Mouse (Mus musculus): ENCODE results near the gene Ptpn12. TPM values are rescaled to one million over a fixed set of nuclear protein-coding genes. Genes with fewer than 3 reads are reported as not detected.
"Not testable (repeated sequence)": the region's sequence is repeated elsewhere in the genome, so short reads cannot be mapped to it uniquely, and the experiment has no call there.

The Ptpn12 gene
- polyA plus RNA-seq, 1 experiment from 2014 or later = 33.9 TPM

GRCm38 (mm10) chr5:20950516-20950854, 105.2 kb downstream of the Ptpn12 start:
- ATAC-seq = 0 out of 2 replicates have a peak, but pooled peaks have one; percentile 7
- peak overlapping the region; percentile 99; the same call in 1 of the 2 replicates for H3K27ac ChIP-seq (ENCODE audit: low read length)
- under 1% methylated on average over 9 of the region's 9 CpGs for WGBS
- H3K9me3 ChIP-seq (ENCODE audit: control insufficient read depth, low read length) = no peaks in the 10 kb centered on the region
- H3K36me3 ChIP-seq (ENCODE audit: control insufficient read depth, insufficient read depth) = no peaks in the 10 kb centered on the region
- H3K9ac ChIP-seq (replicated peaks; ENCODE audit: low read depth, low read length) = peak overlapping the region; percentile 96
- H3K4me2 ChIP-seq (ENCODE audit: low read length) = peak overlapping the region; percentile 75
- peaks cover 13% of the 10 kb centered on the region for H3K4me1 ChIP-seq (replicated peaks; ENCODE audit: control insufficient read depth, insufficient read depth, low read length)
- peak overlapping the region; percentile 97 for H3K4me3 ChIP-seq (replicated peaks; ENCODE audit: low read length)
- no peaks in the 10 kb centered on the region for H3K27me3 ChIP-seq (replicated peaks; ENCODE audit: control insufficient read depth, insufficient read depth, low read length)

- Histone ChIP-seq H3K27me3 (replicated peaks; ENCODE audit: control insufficient read depth, insufficient read depth, low read length) (no peaks in the 10 kb centered on the region), H3K4me3 (replicated peaks; ENCODE audit: low read length) (peak overlapping the region; percentile 97), H3K4me2 (ENCODE audit: low read length) (peak overlapping the region; percentile 75), H3K4me1 (replicated peaks; ENCODE audit: control insufficient read depth, insufficient read depth, low read length) (peaks cover 13% of the 10 kb centered on the region), H3K27ac (ENCODE audit: low read length) (no peak overlapping the region), H3K36me3 (ENCODE audit: control insufficient read depth, insufficient read depth) (no peaks in the 10 kb centered on the region), H3K9me3 (ENCODE audit: control insufficient read depth, low read length) (no peaks in the 10 kb centered on the region), H3K9ac (replicated peaks; ENCODE audit: low read depth, low read length) (peak overlapping the region; percentile 96)
- ATAC-seq = no peak
- 4% methylated on average over 5 of the region's 5 CpGs for WGBS
These were observed 105.6 kb downstream of the Ptpn12 start for GRCm38 (mm10) chr5:20950093-20950492.

GRCm38 (mm10) chr5:20946906-20947305, 108.8 kb downstream of the Ptpn12 start:
- Histone ChIP-seq H3K27ac (ENCODE audit: low read length) (no peak overlapping the region), H3K36me3 (ENCODE audit: control insufficient read depth, insufficient read depth) (no peaks in the 10 kb centered on the region), H3K27me3 (replicated peaks; ENCODE audit: control insufficient read depth, insufficient read depth, low read length) (no peaks in the 10 kb centered on the region), H3K4me3 (replicated peaks; ENCODE audit: low read length) (no peak overlapping the region), H3K9ac (replicated peaks; ENCODE audit: low read depth, low read length) (no peak overlapping the region), H3K4me1 (replicated peaks; ENCODE audit: control insufficient read depth, insufficient read depth, low read length) (peaks cover 9% of the 10 kb centered on the region), H3K9me3 (ENCODE audit: control insufficient read depth, low read length) (no peaks in the 10 kb centered on the region), H3K4me2 (ENCODE audit: low read length) (no peak overlapping the region)
- ATAC-seq = no peak
- WGBS = 89% methylated on average over 6 of the region's 6 CpGs

- ATAC-seq = no peak
- 83% methylated on average over 13 of the region's 13 CpGs for WGBS
- Histone ChIP-seq H3K27ac (ENCODE audit: low read length) (no peak overlapping the region), H3K4me1 (replicated peaks; ENCODE audit: control insufficient read depth, insufficient read depth, low read length) (peaks cover 12% of the 10 kb centered on the region), H3K27me3 (replicated peaks; ENCODE audit: control insufficient read depth, insufficient read depth, low read length) (no peaks in the 10 kb centered on the region), H3K9me3 (ENCODE audit: control insufficient read depth, low read length) (no peaks in the 10 kb centered on the region), H3K36me3 (ENCODE audit: control insufficient read depth, insufficient read depth) (no peaks in the 10 kb centered on the region), H3K4me3 (replicated peaks; ENCODE audit: low read length) (no peak overlapping the region), H3K4me2 (ENCODE audit: low read length) (no peak overlapping the region), H3K9ac (replicated peaks; ENCODE audit: low read depth, low read length) (no peak overlapping the region)
These were observed 110.6 kb downstream of the Ptpn12 start for GRCm38 (mm10) chr5:20944961-20945748.

- not testable (repeated sequence) for H3K4me3 ChIP-seq (replicated peaks; ENCODE audit: low read length); H3K4me1 ChIP-seq (replicated peaks; ENCODE audit: control insufficient read depth, insufficient read depth, low read length); H3K9me3 ChIP-seq (ENCODE audit: control insufficient read depth, low read length); H3K36me3 ChIP-seq (ENCODE audit: control insufficient read depth, insufficient read depth); H3K9ac ChIP-seq (replicated peaks; ENCODE audit: low read depth, low read length); H3K4me2 ChIP-seq (ENCODE audit: low read length); ATAC-seq; H3K27ac ChIP-seq (ENCODE audit: low read length); H3K27me3 ChIP-seq (replicated peaks; ENCODE audit: control insufficient read depth, insufficient read depth, low read length)
- 91% methylated on average over 3 of the region's 4 CpGs for WGBS
These were observed 111.9 kb downstream of the Ptpn12 start for GRCm38 (mm10) chr5:20943791-20944190.

GRCm38 (mm10) chr5:20942523-20942922, 113.2 kb downstream of the Ptpn12 start:
- Histone ChIP-seq H3K9ac (replicated peaks; ENCODE audit: low read depth, low read length) (no peak overlapping the region), H3K27ac (ENCODE audit: low read length) (no peak overlapping the region), H3K9me3 (ENCODE audit: control insufficient read depth, low read length) (no peaks in the 10 kb centered on the region), H3K4me3 (replicated peaks; ENCODE audit: low read length) (no peak overlapping the region), H3K36me3 (ENCODE audit: control insufficient read depth, insufficient read depth) (no peaks in the 10 kb centered on the region), H3K27me3 (replicated peaks; ENCODE audit: control insufficient read depth, insufficient read depth, low read length) (no peaks in the 10 kb centered on the region), H3K4me2 (ENCODE audit: low read length) (no peak overlapping the region), H3K4me1 (replicated peaks; ENCODE audit: control insufficient read depth, insufficient read depth, low read length) (0 out of 2 replicates have a peak, but pooled peaks cover 8% of the 10 kb centered on the region)
- WGBS = 93% methylated on average over 3 of the region's 3 CpGs
- ATAC-seq = no peak

GRCm38 (mm10) chr5:20941205-20941604, 114.5 kb downstream of the Ptpn12 start:
- Histone ChIP-seq H3K36me3 (ENCODE audit: control insufficient read depth, insufficient read depth) (no peaks in the 10 kb centered on the region), H3K27ac (ENCODE audit: low read length) (no peak overlapping the region), H3K4me2 (ENCODE audit: low read length) (no peak overlapping the region), H3K27me3 (replicated peaks; ENCODE audit: control insufficient read depth, insufficient read depth, low read length) (no peaks in the 10 kb centered on the region), H3K4me1 (replicated peaks; ENCODE audit: control insufficient read depth, insufficient read depth, low read length) (0 out of 2 replicates have a peak, but pooled peaks cover 8% of the 10 kb centered on the region), H3K9me3 (ENCODE audit: control insufficient read depth, low read length) (no peaks in the 10 kb centered on the region), H3K9ac (replicated peaks; ENCODE audit: low read depth, low read length) (no peak overlapping the region), H3K4me3 (replicated peaks; ENCODE audit: low read length) (no peak overlapping the region)
- no peak for ATAC-seq
- 62% methylated on average over 5 of the region's 5 CpGs for WGBS

- 0 out of 2 replicates have a peak, but pooled peaks cover 8% of the 10 kb centered on the region for H3K4me1 ChIP-seq (replicated peaks; ENCODE audit: control insufficient read depth, insufficient read depth, low read length)
- H3K9ac ChIP-seq (replicated peaks; ENCODE audit: low read depth, low read length) = no peak overlapping the region
- H3K4me2 ChIP-seq (ENCODE audit: low read length) = no peak overlapping the region
- no peaks in the 10 kb centered on the region for H3K36me3 ChIP-seq (ENCODE audit: control insufficient read depth, insufficient read depth)
- no peaks in the 10 kb centered on the region for H3K9me3 ChIP-seq (ENCODE audit: control insufficient read depth, low read length)
- WGBS = 66% methylated on average over 4 of the region's 4 CpGs
- ATAC-seq = peak; percentile 44; the same call in 1 of the 2 replicates
- no peak overlapping the region for H3K4me3 ChIP-seq (replicated peaks; ENCODE audit: low read length)
- no peaks in the 10 kb centered on the region for H3K27me3 ChIP-seq (replicated peaks; ENCODE audit: control insufficient read depth, insufficient read depth, low read length)
- no peak overlapping the region for H3K27ac ChIP-seq (ENCODE audit: low read length)
These were observed 115.0 kb downstream of the Ptpn12 start for GRCm38 (mm10) chr5:20940696-20941095.

- Histone ChIP-seq H3K4me1 (replicated peaks; ENCODE audit: control insufficient read depth, insufficient read depth, low read length) (0 out of 2 replicates have a peak, but pooled peaks cover 8% of the 10 kb centered on the region), H3K4me3 (replicated peaks; ENCODE audit: low read length) (no peak overlapping the region), H3K4me2 (ENCODE audit: low read length) (no peak overlapping the region), H3K36me3 (ENCODE audit: control insufficient read depth, insufficient read depth) (no peaks in the 10 kb centered on the region), H3K9ac (replicated peaks; ENCODE audit: low read depth, low read length) (no peak overlapping the region), H3K27me3 (replicated peaks; ENCODE audit: control insufficient read depth, insufficient read depth, low read length) (no peaks in the 10 kb centered on the region), H3K27ac (ENCODE audit: low read length) (no peak overlapping the region), H3K9me3 (ENCODE audit: control insufficient read depth, low read length) (no peaks in the 10 kb centered on the region)
- no peak for ATAC-seq
- WGBS = 93% methylated on average over 6 of the region's 6 CpGs
These were observed 115.6 kb downstream of the Ptpn12 start for GRCm38 (mm10) chr5:20940040-20940571.

Data from forebrain, embryonic 16.5 days (tissue).